Mouse (Mus musculus): ENCODE measurements around the gene Txndc16.

Txndc16 gene

GRCm38 (mm10) chr14:45153258-45153657 lies 66.9 kb downstream of the Txndc16 start:
- no peak for DNase-seq (ENCODE audit: low spot score)

GRCm38 (mm10) chr14:45142511-45142910 lies 77.6 kb downstream of the Txndc16 start:
- DNase-seq (ENCODE audit: low spot score), result peak; percentile 21

- no peak for DNase-seq (ENCODE audit: low spot score)
These were observed 79.6 kb downstream of the Txndc16 start for GRCm38 (mm10) chr14:45140344-45141080.

GRCm38 (mm10) chr14:45135961-45136360 lies 84.2 kb downstream of the Txndc16 start:
- DNase-seq (ENCODE audit: low spot score), result no peak

- DNase-seq (ENCODE audit: low spot score), result no peak
These were observed 84.6 kb downstream of the Txndc16 start for GRCm38 (mm10) chr14:45135560-45135959.

GRCm38 (mm10) chr14:45118359-45118758 lies 101.8 kb downstream of the Txndc16 start:
- DNase-seq (ENCODE audit: low spot score), result no peak

GRCm38 (mm10) chr14:45102201-45102600 lies 117.9 kb downstream of the Txndc16 start:
- DNase-seq (ENCODE audit: low spot score), result no peak

GRCm38 (mm10) chr14:45092327-45092726 lies 127.8 kb downstream of the Txndc16 start:
- DNase-seq (ENCODE audit: low spot score), result peak; percentile 19

GRCm38 (mm10) chr14:45090011-45090410 lies 130.1 kb downstream of the Txndc16 start:
- DNase-seq (ENCODE audit: low spot score), result no peak

- no peak for DNase-seq (ENCODE audit: low spot score)
These were observed 134.3 kb downstream of the Txndc16 start for GRCm38 (mm10) chr14:45085651-45086425.

GRCm38 (mm10) chr14:45084656-45085280 lies 135.4 kb downstream of the Txndc16 start:
- no peak for DNase-seq (ENCODE audit: low spot score)

- DNase-seq (ENCODE audit: low spot score), result no peak
These were observed 136.6 kb downstream of the Txndc16 start for GRCm38 (mm10) chr14:45083540-45083939.
